Mouse (Mus musculus): Measurements from ENCODE around the gene Grik1. TPM values are rescaled to one million over a fixed set of nuclear protein-coding genes. Genes with fewer than 3 reads are reported as not detected.

Gene Grik1
- polyA plus RNA-seq, 1 experiment from 2014 or later, result 0.84 TPM

DNA sequence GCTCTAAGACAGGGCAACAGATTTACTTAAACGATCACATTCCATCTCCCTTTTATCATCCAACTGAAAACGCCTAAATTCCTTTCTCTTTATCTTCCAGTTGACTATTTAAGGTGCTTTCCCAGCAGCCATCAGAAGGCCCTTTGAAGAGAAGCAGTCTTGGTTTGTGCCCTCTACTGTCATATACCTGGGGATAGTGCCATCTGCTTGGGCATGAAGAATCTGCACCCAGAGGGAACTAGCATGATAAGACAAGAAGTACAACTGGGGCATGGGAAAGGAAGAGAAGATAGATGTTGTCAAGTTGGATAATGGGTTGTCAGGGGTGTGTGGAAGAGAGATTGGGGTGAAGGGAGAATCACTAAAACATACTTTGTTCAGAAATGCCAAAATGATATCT lies 157.1 kb downstream of the Grik1 start:
- no peak overlapping the region for H3K27ac ChIP-seq (replicated peaks; ENCODE audit: low read depth, low read length)
- H3K36me3 ChIP-seq (ENCODE audit: control insufficient read depth, insufficient read depth, low read length), result no peaks in the 10 kb centered on the region
- H3K9ac ChIP-seq (ENCODE audit: low read length), result no peak overlapping the region
- H3K27me3 ChIP-seq (ENCODE audit: control insufficient read depth, insufficient read depth, low read length), result no peaks in the 10 kb centered on the region
- no peak overlapping the region for H3K4me2 ChIP-seq (ENCODE audit: low read depth, severe bottlenecking)
- H3K4me3 ChIP-seq (ENCODE audit: low read depth, low read length), result no peak overlapping the region
- DNase-seq (ENCODE audit: low spot score) (no peak), ATAC-seq (ENCODE audit: insufficient number of reproducible peaks, low FRiP score, low TSS enrichment, low read depth) (no peak)
- no peaks in the 10 kb centered on the region for H3K9me3 ChIP-seq (ENCODE audit: control insufficient read depth, low read length)
- H3K4me1 ChIP-seq (ENCODE audit: control insufficient read depth, insufficient read depth, low read length), result no peaks in the 10 kb centered on the region
- 75% methylated on average over 2 of the region's 2 CpGs for WGBS

DNA sequence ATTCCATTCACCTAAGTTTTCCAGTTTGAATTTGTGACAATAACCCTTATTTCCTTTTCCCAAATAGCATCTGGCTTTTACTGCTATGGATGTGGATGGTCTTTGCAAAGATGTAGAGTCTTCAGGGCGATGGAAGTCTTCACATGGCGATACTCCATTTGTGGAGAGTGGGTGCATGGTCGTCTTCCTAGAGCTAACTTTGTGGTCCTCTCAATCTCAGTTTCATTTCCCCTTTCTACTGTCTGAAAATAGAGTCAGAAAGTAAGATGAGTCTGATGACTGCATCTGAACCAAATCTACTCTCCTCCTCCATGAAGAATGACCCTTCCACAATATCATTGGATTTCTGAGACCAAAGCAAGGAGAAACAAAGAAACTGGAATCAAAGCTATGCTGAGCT lies 159.0 kb downstream of the Grik1 start:
- Histone ChIP-seq H3K9ac (ENCODE audit: low read length) (no peak overlapping the region), H3K4me3 (ENCODE audit: low read depth, low read length) (no peak overlapping the region), H3K4me2 (ENCODE audit: low read depth, severe bottlenecking) (no peak overlapping the region), H3K36me3 (ENCODE audit: control insufficient read depth, insufficient read depth, low read length) (no peaks in the 10 kb centered on the region), H3K27ac (replicated peaks; ENCODE audit: low read depth, low read length) (no peak overlapping the region), H3K27me3 (ENCODE audit: control insufficient read depth, insufficient read depth, low read length) (no peaks in the 10 kb centered on the region), H3K4me1 (ENCODE audit: control insufficient read depth, insufficient read depth, low read length) (no peaks in the 10 kb centered on the region), H3K9me3 (ENCODE audit: control insufficient read depth, low read length) (no peaks in the 10 kb centered on the region)
- no peak for DNase-seq (ENCODE audit: low spot score)
- WGBS, result 91% methylated on average over 3 of the region's 3 CpGs
- ATAC-seq (ENCODE audit: insufficient number of reproducible peaks, low FRiP score, low TSS enrichment, low read depth), result no peak

DNA sequence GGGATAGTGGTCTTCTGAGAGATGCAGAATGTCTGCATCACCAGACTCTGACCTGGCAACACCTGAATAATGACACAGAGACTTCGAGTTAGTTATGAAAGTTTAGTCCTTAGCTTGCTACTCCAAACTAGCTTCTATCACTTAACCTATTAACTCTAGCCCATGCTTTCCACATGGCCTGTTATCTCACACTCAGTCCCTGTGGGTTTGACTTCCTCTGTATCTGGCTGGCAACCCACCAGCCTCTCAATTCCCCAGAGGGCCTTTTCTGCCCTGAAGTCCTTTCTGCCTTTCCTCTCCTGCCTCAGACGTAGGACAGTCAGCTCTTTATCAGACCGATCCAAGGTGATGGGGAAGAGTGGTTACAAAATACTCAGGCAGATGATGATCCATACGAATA lies 165.0 kb downstream of the Grik1 start:
- no peak overlapping the region for H3K4me3 ChIP-seq (ENCODE audit: low read depth, low read length)
- DNase-seq (ENCODE audit: low spot score) (no peak), ATAC-seq (ENCODE audit: insufficient number of reproducible peaks, low FRiP score, low TSS enrichment, low read depth) (no peak)
- H3K9ac ChIP-seq (ENCODE audit: low read length), result no peak overlapping the region
- no peaks in the 10 kb centered on the region for H3K4me1 ChIP-seq (ENCODE audit: control insufficient read depth, insufficient read depth, low read length)
- H3K4me2 ChIP-seq (ENCODE audit: low read depth, severe bottlenecking), result no peak overlapping the region
- H3K9me3 ChIP-seq (ENCODE audit: control insufficient read depth, low read length), result no peaks in the 10 kb centered on the region
- no peaks in the 10 kb centered on the region for H3K27me3 ChIP-seq (ENCODE audit: control insufficient read depth, insufficient read depth, low read length)
- H3K36me3 ChIP-seq (ENCODE audit: control insufficient read depth, insufficient read depth, low read length), result no peaks in the 10 kb centered on the region
- H3K27ac ChIP-seq (replicated peaks; ENCODE audit: low read depth, low read length), result no peak overlapping the region
- 79% methylated on average over 4 of the region's 4 CpGs for WGBS

DNA sequence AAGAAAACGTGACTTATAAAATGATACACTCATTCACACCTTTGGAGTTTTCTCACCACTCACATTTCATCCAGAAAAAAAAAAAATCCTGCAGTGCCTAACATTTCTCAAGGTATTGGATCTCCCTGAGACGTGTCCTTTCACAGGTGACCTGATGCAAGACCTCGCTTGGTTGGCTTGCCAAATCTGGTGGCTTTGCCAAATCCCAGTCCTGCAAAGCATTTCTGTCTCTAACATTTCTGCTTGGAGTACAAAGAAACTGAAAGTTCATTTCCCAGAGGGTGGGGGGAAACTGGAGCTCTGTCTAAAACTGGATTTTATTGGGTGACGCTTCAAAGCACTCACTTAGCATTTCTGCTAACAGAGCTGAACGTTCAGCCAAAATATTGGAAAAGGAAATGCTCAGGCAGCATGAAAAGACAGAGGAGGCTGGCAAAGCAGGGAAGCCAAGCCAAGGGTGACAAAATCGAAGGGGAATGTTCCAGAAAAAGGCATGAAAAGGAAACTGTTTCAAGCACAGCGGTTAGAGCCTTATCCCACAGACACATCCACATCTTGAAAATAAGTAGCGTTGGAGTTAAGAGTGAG lies 177.4 kb downstream of the Grik1 start:
- H3K4me1 ChIP-seq (ENCODE audit: control insufficient read depth, insufficient read depth, low read length), result peaks cover 7% of the 10 kb centered on the region
- H3K36me3 ChIP-seq (ENCODE audit: control insufficient read depth, insufficient read depth, low read length), result no peaks in the 10 kb centered on the region; the same call in 1 of the 2 replicates
- H3K27ac ChIP-seq (replicated peaks; ENCODE audit: low read depth, low read length), result no peak overlapping the region
- DNase-seq (ENCODE audit: low spot score) (peak; percentile 23), ATAC-seq (ENCODE audit: insufficient number of reproducible peaks, low FRiP score, low TSS enrichment, low read depth) (no peak)
- no peaks in the 10 kb centered on the region for H3K9me3 ChIP-seq (ENCODE audit: control insufficient read depth, low read length)
- H3K27me3 ChIP-seq (ENCODE audit: control insufficient read depth, insufficient read depth, low read length), result no peaks in the 10 kb centered on the region
- H3K9ac ChIP-seq (ENCODE audit: low read length), result no peak overlapping the region
- H3K4me2 ChIP-seq (ENCODE audit: low read depth, severe bottlenecking), result no peak overlapping the region
- 56% methylated on average over 8 of the region's 8 CpGs for WGBS
- no peak overlapping the region for H3K4me3 ChIP-seq (ENCODE audit: low read depth, low read length)

DNA sequence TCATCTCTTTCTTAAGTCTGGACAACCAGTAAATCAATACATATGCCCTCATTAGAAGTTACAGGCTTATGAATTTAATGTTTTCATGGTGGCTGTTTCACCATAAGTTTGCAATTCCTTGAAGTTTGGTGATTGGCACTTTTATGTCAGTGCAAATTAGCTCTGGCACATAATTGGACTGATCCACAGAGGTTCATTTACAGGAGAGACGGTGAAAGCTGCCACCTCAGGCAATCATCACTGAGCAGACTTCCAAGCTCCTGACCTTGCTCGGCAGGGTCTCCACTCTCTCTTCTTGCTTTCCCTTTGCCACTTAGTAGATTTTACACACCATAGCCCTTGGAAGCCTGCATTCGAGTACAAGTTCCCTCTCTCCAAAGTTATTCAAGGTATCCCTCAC lies 178.6 kb downstream of the Grik1 start:
- no peak overlapping the region for H3K9ac ChIP-seq (ENCODE audit: low read length)
- no peaks in the 10 kb centered on the region; the same call in 1 of the 2 replicates for H3K36me3 ChIP-seq (ENCODE audit: control insufficient read depth, insufficient read depth, low read length)
- ATAC-seq (ENCODE audit: insufficient number of reproducible peaks, low FRiP score, low TSS enrichment, low read depth) (peak; percentile 51; the same call in 1 of the 2 replicates), DNase-seq (ENCODE audit: low spot score) (peak; percentile 45)
- no peaks in the 10 kb centered on the region for H3K27me3 ChIP-seq (ENCODE audit: control insufficient read depth, insufficient read depth, low read length)
- no peak overlapping the region for H3K4me2 ChIP-seq (ENCODE audit: low read depth, severe bottlenecking)
- H3K4me3 ChIP-seq (ENCODE audit: low read depth, low read length), result no peak overlapping the region
- peaks cover 7% of the 10 kb centered on the region for H3K4me1 ChIP-seq (ENCODE audit: control insufficient read depth, insufficient read depth, low read length)
- H3K27ac ChIP-seq (replicated peaks; ENCODE audit: low read depth, low read length), result no peak overlapping the region
- 10% methylated on average over 3 of the region's 3 CpGs for WGBS
- no peaks in the 10 kb centered on the region for H3K9me3 ChIP-seq (ENCODE audit: control insufficient read depth, low read length)

DNA sequence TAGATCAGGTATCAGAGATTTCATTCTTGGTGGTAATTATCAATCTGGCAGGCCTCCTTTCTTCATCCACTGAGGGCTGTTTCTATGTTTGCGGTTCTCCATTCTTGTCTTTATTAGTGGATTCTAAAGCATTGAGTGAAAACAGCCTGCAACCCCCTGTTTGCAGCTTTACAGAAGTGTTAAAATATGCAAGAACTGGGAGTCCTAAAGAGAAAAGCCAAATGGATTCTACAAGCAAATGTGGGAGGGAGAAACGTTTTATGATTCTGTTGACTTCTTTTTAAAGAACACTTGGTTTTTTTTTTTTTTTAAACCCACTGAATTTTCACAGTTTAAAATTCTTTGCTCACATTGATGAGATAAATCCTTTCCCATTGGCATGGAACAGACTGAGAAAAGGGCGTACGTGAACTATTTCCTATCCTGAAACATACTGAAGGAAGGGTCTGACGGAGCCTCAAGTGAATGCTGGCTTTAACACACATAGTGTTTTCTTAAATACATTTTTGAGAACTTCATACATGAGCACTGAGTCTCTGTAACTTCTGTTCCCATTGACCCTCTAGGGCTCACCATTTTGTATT lies 195.8 kb downstream of the Grik1 start:
- no peak overlapping the region for H3K27ac ChIP-seq (replicated peaks; ENCODE audit: low read depth, low read length)
- no peak overlapping the region for H3K4me2 ChIP-seq (ENCODE audit: low read depth, severe bottlenecking)
- no peak overlapping the region for H3K4me3 ChIP-seq (ENCODE audit: low read depth, low read length)
- no peak for DNase-seq (ENCODE audit: low spot score)
- ATAC-seq (ENCODE audit: insufficient number of reproducible peaks, low FRiP score, low TSS enrichment, low read depth), result no peak
- no peak overlapping the region for H3K9ac ChIP-seq (ENCODE audit: low read length)
- no peaks in the 10 kb centered on the region for H3K4me1 ChIP-seq (ENCODE audit: control insufficient read depth, insufficient read depth, low read length)
- no peaks in the 10 kb centered on the region for H3K27me3 ChIP-seq (ENCODE audit: control insufficient read depth, insufficient read depth, low read length)
- 72% methylated on average over 5 of the region's 5 CpGs for WGBS
- no peaks in the 10 kb centered on the region for H3K36me3 ChIP-seq (ENCODE audit: control insufficient read depth, insufficient read depth, low read length)
- no peaks in the 10 kb centered on the region for H3K9me3 ChIP-seq (ENCODE audit: control insufficient read depth, low read length)

DNA sequence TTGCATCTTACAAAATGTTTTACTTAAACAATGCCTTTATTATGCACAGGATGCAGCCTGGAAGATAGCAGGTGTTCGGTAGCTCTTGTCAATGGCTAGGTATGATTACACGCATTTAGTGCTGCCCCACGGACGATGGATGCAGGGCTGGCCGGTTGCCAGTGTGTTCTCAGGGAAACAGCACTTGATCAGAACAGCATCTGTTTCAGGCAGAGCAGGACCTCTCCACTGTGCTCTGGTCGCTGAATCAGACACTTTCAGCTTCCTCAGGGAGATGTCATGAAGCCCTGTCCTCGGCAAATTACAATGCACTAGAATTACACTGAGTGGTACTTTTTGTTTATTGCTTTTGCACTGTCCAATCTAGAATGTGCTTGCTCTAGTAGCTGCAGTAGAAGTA lies 202.8 kb downstream of the Grik1 start:
- WGBS, result 88% methylated on average over 7 of the region's 7 CpGs
- Histone ChIP-seq H3K36me3 (ENCODE audit: control insufficient read depth, insufficient read depth, low read length) (no peaks in the 10 kb centered on the region), H3K9ac (ENCODE audit: low read length) (no peak overlapping the region), H3K9me3 (ENCODE audit: control insufficient read depth, low read length) (no peaks in the 10 kb centered on the region), H3K4me3 (ENCODE audit: low read depth, low read length) (no peak overlapping the region), H3K4me1 (ENCODE audit: control insufficient read depth, insufficient read depth, low read length) (no peaks in the 10 kb centered on the region), H3K4me2 (ENCODE audit: low read depth, severe bottlenecking) (no peak overlapping the region), H3K27me3 (ENCODE audit: control insufficient read depth, insufficient read depth, low read length) (no peaks in the 10 kb centered on the region), H3K27ac (replicated peaks; ENCODE audit: low read depth, low read length) (no peak overlapping the region)
- no peak for DNase-seq (ENCODE audit: low spot score)
- ATAC-seq (ENCODE audit: insufficient number of reproducible peaks, low FRiP score, low TSS enrichment, low read depth), result no peak

DNA sequence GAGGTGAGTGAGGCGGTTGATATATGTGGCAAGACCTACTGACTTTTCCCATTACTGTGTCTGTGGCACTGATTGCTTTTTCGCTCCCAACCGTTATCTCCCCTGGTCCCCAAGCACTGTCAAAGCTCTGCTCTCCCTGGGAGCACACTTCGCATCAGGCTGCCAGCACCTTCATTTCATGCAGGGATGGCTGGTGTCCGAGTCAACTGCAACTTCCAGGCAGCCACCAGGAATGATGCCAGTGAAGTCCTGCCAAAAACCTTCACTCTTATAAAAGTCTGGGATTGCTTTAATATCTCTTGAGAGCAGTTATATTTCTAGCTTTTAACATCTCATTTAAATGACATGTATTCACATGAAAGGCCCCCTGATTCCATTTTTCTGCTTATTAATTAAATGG lies 215.3 kb downstream of the Grik1 start:
- ATAC-seq (ENCODE audit: insufficient number of reproducible peaks, low FRiP score, low TSS enrichment, low read depth), result no peak

DNA sequence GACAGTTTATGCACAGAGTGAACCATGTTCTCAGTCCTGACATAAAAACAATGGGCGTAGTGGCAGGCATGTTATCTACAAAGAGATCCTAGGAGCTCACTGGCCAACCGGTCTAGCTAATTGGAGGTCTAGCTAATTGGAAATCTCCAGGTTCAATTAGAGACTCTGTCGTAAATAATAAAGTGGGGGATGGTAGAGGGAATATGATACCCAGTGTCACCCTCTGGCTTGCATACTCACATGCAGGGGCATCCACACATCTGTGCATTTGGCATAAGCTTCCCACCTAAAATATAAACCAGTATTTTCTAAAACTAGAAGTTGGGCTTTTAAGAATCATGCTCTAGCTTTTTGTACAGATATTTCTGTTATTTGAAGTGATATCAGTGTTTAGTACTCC lies 229.1 kb downstream of the Grik1 start:
- DNase-seq (ENCODE audit: low spot score) (no peak), ATAC-seq (ENCODE audit: insufficient number of reproducible peaks, low FRiP score, low TSS enrichment, low read depth) (no peak)
- H3K9ac ChIP-seq (ENCODE audit: low read length), result no peak overlapping the region
- H3K4me2 ChIP-seq (ENCODE audit: low read depth, severe bottlenecking), result no peak overlapping the region
- no peaks in the 10 kb centered on the region for H3K27me3 ChIP-seq (ENCODE audit: control insufficient read depth, insufficient read depth, low read length)
- H3K4me3 ChIP-seq (ENCODE audit: low read depth, low read length), result no peak overlapping the region
- no peaks in the 10 kb centered on the region for H3K36me3 ChIP-seq (ENCODE audit: control insufficient read depth, insufficient read depth, low read length)
- no peaks in the 10 kb centered on the region for H3K4me1 ChIP-seq (ENCODE audit: control insufficient read depth, insufficient read depth, low read length)
- WGBS, result 48% methylated on average over 3 of the region's 3 CpGs
- H3K9me3 ChIP-seq (ENCODE audit: control insufficient read depth, low read length), result no peaks in the 10 kb centered on the region
- H3K27ac ChIP-seq (replicated peaks; ENCODE audit: low read depth, low read length), result no peak overlapping the region

More for the DNA sequence above, 215.3 kb downstream of the Grik1 start:
- Histone ChIP-seq H3K27ac (replicated peaks; ENCODE audit: low read depth, low read length) (no peak overlapping the region), H3K4me1 (ENCODE audit: control insufficient read depth, insufficient read depth, low read length) (no peaks in the 10 kb centered on the region), H3K4me2 (ENCODE audit: low read depth, severe bottlenecking) (no peak overlapping the region), H3K27me3 (ENCODE audit: control insufficient read depth, insufficient read depth, low read length) (no peaks in the 10 kb centered on the region), H3K4me3 (ENCODE audit: low read depth, low read length) (no peak overlapping the region), H3K9me3 (ENCODE audit: control insufficient read depth, low read length) (no peaks in the 10 kb centered on the region), H3K9ac (ENCODE audit: low read length) (no peak overlapping the region), H3K36me3 (ENCODE audit: control insufficient read depth, insufficient read depth, low read length) (no peaks in the 10 kb centered on the region)
- DNase-seq (ENCODE audit: low spot score), result no peak
- WGBS, result 74% methylated on average over 5 of the region's 5 CpGs

Data from limb, embryonic 11.5 days (tissue).